Mouse (Mus musculus) myocyte (in vitro differentiated cells): ENCODE data around the gene Arhgef19. TPM values are rescaled to one million over a fixed set of nuclear protein-coding genes. Genes with fewer than 3 reads are reported as not detected.

ENCODE experiments used
- H3K27me3 ChIP-seq: one replicate; pipeline ENCODE4 v1.6.1; 2011; ENCODE audit not compliant: control insufficient read depth, insufficient read depth, insufficient read length
- H3K36me3 ChIP-seq: one replicate; pipeline ENCODE4 v1.6.1; 2011; ENCODE audit not compliant: control insufficient read depth, insufficient read depth
- H3K4me2 ChIP-seq: one replicate; pipeline ENCODE4 v1.6.1; 2011; ENCODE audit warnings: low read depth, control low read depth
- H3K4me3 ChIP-seq: one replicate; pipeline ENCODE4 v1.5.1; 2011; ENCODE audit warnings: mild to moderate bottlenecking, control low read depth, moderate library complexity
- H3K79me2 ChIP-seq: one replicate; pipeline ENCODE4 v1.6.1; 2011; ENCODE audit not compliant: control insufficient read depth, insufficient read depth
- H3ac ChIP-seq: one replicate; pipeline ENCODE4 v1.6.1; 2011; ENCODE audit not compliant: control insufficient read depth, insufficient read length
- CEBPB ChIP-seq: IDR thresholded peaks from 2 replicates; pipeline ENCODE4 v1.6.1; 2011; ENCODE audit warnings: mild to moderate bottlenecking, moderate library complexity; ENCODE audit not compliant: poor library complexity, insufficient read depth, severe bottlenecking
- E2F4 ChIP-seq: IDR thresholded peaks from one replicate; pipeline ENCODE4 v1.6.1; 2011; ENCODE audit warnings: mild to moderate bottlenecking, control low read depth, moderate library complexity; ENCODE audit not compliant: insufficient read depth
- MAX ChIP-seq: IDR thresholded peaks from one replicate; pipeline ENCODE4 v1.6.1; 2011; ENCODE audit warnings: low read depth, mild to moderate bottlenecking, control low read depth
- MYOD1 ChIP-seq, 3 experiments: IDR thresholded peaks; one replicate each; pipeline ENCODE4 v1.6.1; 2011; ENCODE audit warnings: control low read depth in 2 of 3, low read depth in 2 of 3, mild to moderate bottlenecking in 2 of 3, moderate library complexity in 1 of 3; ENCODE audit not compliant: insufficient read length in 2 of 3, control insufficient read depth in 1 of 3
- MYOG ChIP-seq, 3 experiments: IDR thresholded peaks; one replicate each; pipeline ENCODE4 v1.6.1; 2011; ENCODE audit warnings: control low read depth in 2 of 3, low read depth in 2 of 3, mild to moderate bottlenecking in 2 of 3; ENCODE audit not compliant: insufficient read length in 2 of 3, control insufficient read depth in 1 of 3, insufficient read depth in 1 of 3
- POLR2A ChIP-seq: IDR thresholded peaks from one replicate; pipeline ENCODE4 v1.6.1; 2011; ENCODE audit warnings: low read depth, mild to moderate bottlenecking, control low read depth, moderate library complexity; ENCODE audit not compliant: insufficient read length
- POLR2AphosphoS2 ChIP-seq: IDR thresholded peaks from one replicate; pipeline ENCODE4 v1.6.1; 2011; ENCODE audit warnings: low read depth, control low read depth; ENCODE audit not compliant: insufficient read length
- REST ChIP-seq: IDR thresholded peaks from one replicate; pipeline ENCODE4 v1.6.1; 2011; ENCODE audit warnings: mild to moderate bottlenecking, control low read depth, moderate library complexity; ENCODE audit not compliant: insufficient read depth, insufficient read length
- SRF ChIP-seq: IDR thresholded peaks from one replicate; pipeline ENCODE4 v1.6.1; 2011; ENCODE audit warnings: low read depth; ENCODE audit not compliant: control insufficient read depth, insufficient read length
- TCF12 ChIP-seq: IDR thresholded peaks from one replicate; pipeline ENCODE4 v1.6.1; 2011; ENCODE audit warnings: mild to moderate bottlenecking, control low read depth; ENCODE audit not compliant: poor library complexity, insufficient read depth, severe bottlenecking
- TCF3 ChIP-seq: IDR thresholded peaks from one replicate; pipeline ENCODE4 v1.6.1; 2011; ENCODE audit warnings: low read depth, control low read depth; ENCODE audit not compliant: insufficient read length
- USF1 ChIP-seq: IDR thresholded peaks from one replicate; pipeline ENCODE4 v1.6.1; 2011; ENCODE audit warnings: low read depth, mild to moderate bottlenecking, control low read depth, moderate library complexity
- polyA plus RNA-seq: library from polyadenylated mRNA; unstranded; fragments of >200 nt; fragmentation: generic; extraction: Trizol; gene quantifications from one replicate; pipeline ENCODE4 v1.2.1, GENCODE M21; 2012; ENCODE audit warnings: missing spikeins

Gene Arhgef19
- polyA plus RNA-seq, 1 experiment: 28.6 TPM

- no peaks in the 10 kb centered on the region for H3K36me3 ChIP-seq
- H3K4me3 ChIP-seq: peak overlapping the region; percentile 91
- H3K27me3 ChIP-seq: no peaks in the 10 kb centered on the region
- TF ChIP-seq MYOD1 (IDR thresholded peaks at IDR 0.05; ENCODE audit: control insufficient read depth in 1 of 3, insufficient read length in 2 of 3, low read depth in 2 of 3) (peak in 1 of 3 experiments; percentile 44), MYOG (IDR thresholded peaks at IDR 0.05; ENCODE audit: control insufficient read depth in 1 of 3, insufficient read depth in 1 of 3, insufficient read length in 2 of 3, low read depth in 2 of 3) (peak in 1 of 3 experiments; percentile 55), POLR2A (no peak)
- peaks cover 55% of the 10 kb centered on the region for H3K79me2 ChIP-seq
- peak overlapping the region; percentile 60 for H3ac ChIP-seq
- H3K4me2 ChIP-seq: peak overlapping the region; percentile 91
These were observed 62.5 kb downstream of the Arhgef19 start for GRCm38 (mm10) chr4:141301591-141302427.

- Histone ChIP-seq H3K4me3 (peak overlapping the region; percentile 91), H3K79me2 (peaks cover 62% of the 10 kb centered on the region), H3K4me2 (peak overlapping the region; percentile 91), H3ac (peak overlapping the region; percentile 60), H3K36me3 (no peaks in the 10 kb centered on the region), H3K27me3 (no peaks in the 10 kb centered on the region)
- no peak for TF ChIP-seq POLR2AphosphoS2
- TF ChIP-seq USF1: no peak
- TF ChIP-seq POLR2A: no peak
- no peak for TF ChIP-seq E2F4
- TF ChIP-seq MYOD1 (IDR thresholded peaks at IDR 0.05; ENCODE audit: control insufficient read depth in 1 of 3, insufficient read length in 2 of 3, low read depth in 2 of 3): peak in 2 of 3 experiments; percentile 20 to 34
- peak in 2 of 3 experiments; percentile 5 to 72 for TF ChIP-seq MYOG (IDR thresholded peaks at IDR 0.05; ENCODE audit: control insufficient read depth in 1 of 3, insufficient read depth in 1 of 3, insufficient read length in 2 of 3, low read depth in 2 of 3)
- TF ChIP-seq CEBPB: no peak
- no peak for TF ChIP-seq SRF
These were observed 63.4 kb downstream of the Arhgef19 start for GRCm38 (mm10) chr4:141302428-141303401.

GRCm38 (mm10) chr4:141303402-141304222, 64.3 kb downstream of the Arhgef19 start:
- Histone ChIP-seq H3K36me3 (no peaks in the 10 kb centered on the region), H3K4me2 (peak overlapping the region; percentile 91), H3ac (peak overlapping the region; percentile 60), H3K79me2 (peaks cover 70% of the 10 kb centered on the region), H3K27me3 (no peaks in the 10 kb centered on the region), H3K4me3 (peak overlapping the region; percentile 91)
- TF ChIP-seq TCF12 (no peak), USF1 (no peak), E2F4 (no peak), REST (no peak), MYOG (IDR thresholded peaks at IDR 0.05; ENCODE audit: control insufficient read depth in 1 of 3, insufficient read depth in 1 of 3, insufficient read length in 2 of 3, low read depth in 2 of 3) (no peak)

GRCm38 (mm10) chr4:141304223-141304611, 64.9 kb downstream of the Arhgef19 start:
- Histone ChIP-seq H3ac (no peak overlapping the region), H3K79me2 (peaks cover 76% of the 10 kb centered on the region), H3K4me3 (peak overlapping the region; percentile 91), H3K36me3 (no peaks in the 10 kb centered on the region), H3K4me2 (peak overlapping the region; percentile 91), H3K27me3 (no peaks in the 10 kb centered on the region)
- no peak for TF ChIP-seq E2F4
- no peak for TF ChIP-seq TCF3
- TF ChIP-seq CEBPB: no peak
- no peak for TF ChIP-seq POLR2AphosphoS2
- TF ChIP-seq USF1: no peak
- TF ChIP-seq POLR2A: no peak
- no peak for TF ChIP-seq MAX
- no peak for TF ChIP-seq SRF
- TF ChIP-seq REST: no peak
